Mouse (Mus musculus) right cerebral cortex, postnatal 36 days (tissue): ENCODE measurements around the gene Padi6.

Experiments used
- DNase-seq, 2 experiments: peaks; one replicate each; pipeline ENCODE4 v3.0.0; 2022; ENCODE audit warnings: low spot score in 2 of 2, mixed read lengths in 1 of 2

Gene Padi6

DNA sequence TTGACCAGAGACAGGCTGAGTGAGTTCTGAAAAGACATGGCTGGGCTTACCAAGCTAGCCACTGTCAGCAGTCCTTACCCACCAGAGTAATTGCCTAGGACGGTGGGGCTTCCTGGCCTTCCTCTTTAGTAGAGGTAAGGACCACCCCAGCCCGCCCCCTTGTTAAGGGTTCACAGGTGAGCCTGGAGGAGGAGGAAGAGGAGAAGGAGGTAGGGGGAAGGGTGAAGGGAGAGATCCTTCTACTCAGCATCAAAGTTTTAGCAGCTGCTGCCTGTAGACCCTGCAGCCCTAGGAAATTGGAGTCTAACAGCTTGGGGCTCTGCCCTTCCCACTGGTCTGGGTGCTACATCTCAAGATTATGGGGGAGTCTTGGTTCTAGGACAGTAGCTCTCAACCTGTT is at the start of gene Padi6:
Gene Padi6, minus strand, starts transcription at position 101 of the 400 bp plus-strand sequence.
- no peak for DNase-seq

DNA sequence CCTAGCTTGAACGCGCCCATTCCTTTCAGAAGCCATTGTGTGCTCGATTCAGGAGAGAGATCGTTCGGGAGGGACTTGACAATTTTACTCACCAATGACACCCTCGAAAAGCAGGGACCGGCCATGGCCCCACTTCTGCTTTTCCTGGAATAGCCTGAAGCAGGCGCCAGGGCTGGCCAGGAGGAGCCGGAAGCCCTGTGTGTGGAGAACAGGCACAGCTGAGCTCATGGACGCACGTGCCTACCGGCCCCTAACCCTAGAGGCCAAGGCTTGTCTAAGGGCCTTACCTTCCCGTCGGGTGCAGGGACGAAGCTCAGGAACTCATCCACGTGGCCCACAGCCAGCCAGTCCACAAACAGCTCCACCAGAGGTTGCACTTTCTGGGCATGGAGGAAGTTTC is 48.6 kb upstream of the Padi6 start:
- no peak for DNase-seq

DNA sequence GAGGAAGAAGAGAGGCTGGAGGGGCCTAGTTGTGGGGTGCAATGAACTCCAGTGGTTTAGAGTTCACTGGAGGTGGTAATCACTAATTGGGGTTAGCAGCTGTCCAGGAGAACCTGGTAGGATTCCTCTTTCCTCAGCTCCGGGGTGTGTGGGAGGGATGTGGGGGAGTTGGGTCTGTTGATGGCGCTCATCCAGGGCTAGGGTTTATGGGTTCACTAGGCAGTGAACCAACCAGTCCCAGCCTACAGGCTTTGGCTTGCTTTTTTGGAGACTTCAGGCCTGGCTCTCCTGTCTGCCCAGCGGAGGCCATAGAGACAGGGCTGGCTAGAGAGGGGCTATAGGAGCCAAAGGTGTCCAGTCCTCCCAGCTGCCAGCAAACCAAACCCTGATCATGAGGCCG is 47.5 kb upstream of the Padi6 start:
- DNase-seq, result no peak

DNA sequence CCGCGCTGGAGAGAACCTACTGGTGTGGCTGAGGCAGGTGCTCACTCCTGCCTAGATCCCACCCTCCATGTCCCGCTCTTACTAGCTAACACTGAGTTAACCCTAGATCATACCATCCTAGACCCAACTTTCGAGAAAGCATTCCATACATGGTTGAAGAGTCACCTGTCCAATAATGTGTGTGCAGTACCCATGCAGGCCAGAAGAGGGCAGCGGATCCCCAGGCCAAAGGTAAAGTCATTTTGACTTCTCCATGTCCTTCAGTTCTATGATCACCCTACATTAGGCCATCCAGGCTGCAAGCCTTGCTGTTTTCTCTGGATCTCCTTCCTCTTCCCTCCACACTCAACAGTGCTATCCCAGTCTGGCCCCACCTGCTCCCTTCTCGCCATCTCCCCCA is 46.5 kb upstream of the Padi6 start:
- no peak for DNase-seq

DNA sequence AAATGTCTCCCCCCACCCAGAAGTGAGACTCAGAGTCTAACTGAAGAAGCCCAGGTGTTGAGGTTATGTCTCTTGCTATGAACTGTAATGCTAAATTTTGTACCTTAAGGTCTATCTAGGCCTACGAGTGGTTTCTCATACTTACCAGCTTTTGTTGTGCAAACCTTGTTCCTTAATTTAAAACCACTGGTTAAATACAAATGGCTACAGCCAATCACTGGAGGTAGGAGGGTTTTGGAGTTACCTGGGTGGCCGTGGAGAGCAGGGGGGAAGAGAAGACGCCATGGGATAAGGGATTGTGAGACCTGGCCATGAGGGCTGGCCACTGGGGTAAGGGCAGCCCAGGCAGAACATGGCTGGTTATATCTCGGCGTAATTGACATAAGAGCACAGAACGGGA is 45.8 kb upstream of the Padi6 start:
- no peak for DNase-seq

DNA sequence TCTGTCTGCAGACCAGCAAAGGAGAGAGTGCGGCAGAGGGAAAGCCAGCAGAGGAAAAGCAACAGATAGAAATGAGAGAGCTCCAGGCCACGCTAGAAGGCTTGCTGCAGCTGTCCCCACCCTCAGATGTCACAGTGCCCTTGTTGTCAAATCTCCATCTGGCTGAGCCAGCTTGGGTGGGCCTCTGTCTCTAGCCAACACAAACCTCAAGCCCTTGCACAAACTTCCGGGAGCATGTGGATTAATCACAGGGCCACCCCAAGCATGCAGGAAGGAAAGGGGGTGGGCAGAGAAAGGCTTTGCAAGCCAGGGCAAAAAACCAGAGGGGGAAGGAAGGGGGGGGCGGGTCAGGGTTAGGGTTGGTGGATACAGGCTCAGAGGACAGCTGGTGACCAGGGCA is 45.0 kb upstream of the Padi6 start:
- no peak for DNase-seq

DNA sequence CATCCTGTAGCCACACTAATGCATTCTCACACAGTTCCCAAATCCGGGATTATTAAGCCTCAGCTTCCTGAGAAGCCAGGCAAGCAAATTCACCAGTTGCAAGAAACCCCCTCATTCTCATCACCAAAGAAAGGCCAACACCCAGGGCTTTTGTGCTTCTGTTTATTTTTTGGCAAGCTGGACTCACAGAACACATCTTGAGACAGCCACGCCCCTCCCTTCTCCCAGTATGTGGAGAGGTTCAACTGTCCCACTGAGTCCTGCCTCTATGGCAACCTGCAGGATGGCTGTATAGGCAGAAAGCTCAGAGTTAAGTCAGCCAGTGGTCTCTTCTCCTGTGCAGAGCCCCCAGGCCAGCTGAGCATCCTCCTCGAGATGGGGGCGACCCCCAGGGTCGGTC is 42.8 kb upstream of the Padi6 start:
- DNase-seq, result no peak

DNA sequence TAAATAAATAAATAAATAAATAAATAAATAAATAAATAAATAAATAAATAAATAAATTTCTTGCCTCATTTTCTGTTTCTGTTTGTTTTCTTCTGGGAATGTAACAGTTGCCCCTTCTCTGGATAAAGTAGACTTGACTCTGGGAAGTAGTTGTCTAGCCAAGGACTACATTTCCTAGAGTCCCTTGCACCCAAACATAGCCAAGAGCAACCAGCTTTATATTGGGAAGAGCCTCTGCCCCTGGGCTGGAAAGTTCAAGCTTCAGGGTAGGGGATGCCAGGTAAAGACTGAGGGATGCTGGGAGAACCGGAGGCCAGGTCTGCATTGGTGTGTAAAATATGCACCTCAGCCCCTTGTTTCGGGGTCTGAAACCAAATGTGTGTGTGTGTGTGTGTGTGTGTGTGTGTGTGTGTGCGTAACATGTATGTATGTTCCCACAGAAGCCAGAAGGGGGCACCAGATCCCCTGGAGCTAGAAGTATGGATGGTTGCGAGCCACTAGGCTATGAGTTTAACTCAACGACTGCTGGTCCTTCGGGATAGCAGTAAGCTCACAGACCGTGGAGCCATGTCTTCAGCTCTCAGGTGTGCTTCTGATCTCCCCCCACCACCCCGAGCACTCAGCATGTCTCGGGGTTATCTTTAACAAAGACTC is 42.0 kb upstream of the Padi6 start:
- no peak for DNase-seq

DNA sequence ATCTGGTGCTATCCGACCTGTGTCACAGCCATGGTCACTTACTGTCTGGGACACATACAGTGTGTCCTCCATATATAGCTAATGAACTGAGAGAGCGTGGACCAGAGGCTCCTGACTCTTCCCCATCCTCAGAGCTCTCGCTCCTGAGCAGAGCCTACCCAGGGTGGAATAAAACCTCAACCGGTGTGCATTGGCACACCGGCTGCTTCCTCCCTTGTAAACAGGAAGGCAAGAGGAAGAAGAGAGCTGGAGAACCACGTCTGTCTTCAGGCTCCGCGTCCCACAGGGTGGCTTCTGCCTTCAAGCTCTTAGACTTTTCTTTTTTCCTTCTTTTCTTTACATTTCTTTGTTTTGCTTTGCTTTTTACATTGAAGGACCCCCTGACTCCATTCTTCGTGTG is 40.4 kb upstream of the Padi6 start:
- no peak for DNase-seq

DNA sequence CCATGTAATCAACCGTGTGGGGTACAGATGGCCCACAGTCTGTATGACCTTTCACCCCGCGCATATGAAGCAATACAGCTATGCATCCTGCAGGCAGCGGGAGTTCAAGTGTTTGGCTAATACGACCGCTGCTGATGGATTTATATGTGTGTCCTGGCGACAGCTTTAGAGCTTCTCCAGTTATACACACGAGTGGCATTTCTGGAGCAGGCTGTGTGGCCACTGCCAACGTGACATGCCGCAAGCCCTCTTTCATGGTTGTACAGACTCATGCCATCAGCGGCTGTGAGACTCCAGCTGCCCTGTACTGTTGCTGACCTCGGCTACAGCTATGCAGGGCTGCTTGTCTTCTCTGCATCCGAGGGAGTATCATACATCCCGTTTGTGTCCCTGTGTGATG is 38.1 kb upstream of the Padi6 start:
- no peak for DNase-seq

DNA sequence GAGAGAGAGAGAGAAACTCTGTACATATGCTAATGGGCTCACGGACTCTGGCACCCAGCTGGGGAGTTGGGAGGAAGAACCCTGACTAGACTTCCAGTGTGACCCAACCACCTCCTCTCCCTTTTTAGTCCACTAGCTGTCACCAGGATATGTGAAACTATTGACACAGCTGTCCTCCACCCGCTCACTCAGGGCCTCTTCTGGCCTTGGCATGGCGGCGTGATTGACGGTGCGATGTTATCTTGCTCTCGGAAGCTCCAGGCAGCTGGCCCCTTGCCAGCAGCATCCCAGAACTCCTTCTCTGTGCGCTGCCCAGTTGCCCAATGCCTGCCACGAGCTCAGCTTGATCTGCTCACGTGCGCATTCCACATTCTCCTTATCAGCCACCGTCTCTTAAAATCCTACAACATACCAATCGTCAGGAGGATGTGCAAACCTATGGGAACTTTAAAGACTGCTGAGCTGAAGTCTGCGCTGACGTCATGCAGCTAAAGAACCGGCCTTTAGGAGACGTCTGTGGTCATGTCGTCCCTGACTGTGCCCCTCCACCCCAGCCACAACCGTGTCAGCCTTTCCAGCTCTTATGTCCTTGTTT is 37.5 kb upstream of the Padi6 start:
- no peak for DNase-seq

DNA sequence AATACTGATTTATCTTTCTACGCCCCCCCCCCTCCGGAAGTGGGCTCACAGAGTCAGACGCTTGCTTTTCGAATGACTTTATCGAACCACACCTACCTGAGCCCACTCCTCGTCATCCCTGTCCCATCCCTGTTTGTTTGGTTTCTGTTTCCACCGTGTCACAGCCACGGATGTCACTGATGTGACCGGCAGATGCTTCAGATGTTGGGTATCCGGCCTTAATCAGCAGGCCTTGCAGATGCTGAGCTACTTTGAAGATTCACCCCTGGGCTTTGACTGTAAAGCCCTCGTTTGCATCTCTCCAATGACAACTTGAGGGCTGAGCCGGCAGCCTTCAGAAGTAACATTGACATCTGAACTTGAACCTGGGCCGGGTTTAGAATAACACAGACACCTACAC is 34.2 kb upstream of the Padi6 start:
- DNase-seq, result no peak

DNA sequence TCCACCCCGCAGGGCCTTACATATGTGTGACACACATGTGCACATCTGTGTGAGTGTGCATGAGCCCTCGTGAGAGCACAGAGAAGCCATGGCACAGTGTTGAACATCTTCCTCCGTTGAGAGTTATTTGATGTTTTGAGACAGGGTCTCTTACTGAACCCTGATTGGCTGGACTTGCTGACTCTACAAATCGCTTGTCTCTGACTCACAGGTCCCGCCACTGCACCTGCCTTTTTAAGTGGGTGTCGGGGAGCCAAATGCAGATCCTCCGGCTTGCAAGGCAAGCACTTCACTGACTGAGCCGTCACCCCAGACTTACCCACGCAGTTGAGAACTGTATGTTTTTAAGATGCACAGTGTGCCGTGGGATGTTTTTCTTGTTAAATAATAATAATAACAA is 33.4 kb upstream of the Padi6 start:
- no peak for DNase-seq

DNA sequence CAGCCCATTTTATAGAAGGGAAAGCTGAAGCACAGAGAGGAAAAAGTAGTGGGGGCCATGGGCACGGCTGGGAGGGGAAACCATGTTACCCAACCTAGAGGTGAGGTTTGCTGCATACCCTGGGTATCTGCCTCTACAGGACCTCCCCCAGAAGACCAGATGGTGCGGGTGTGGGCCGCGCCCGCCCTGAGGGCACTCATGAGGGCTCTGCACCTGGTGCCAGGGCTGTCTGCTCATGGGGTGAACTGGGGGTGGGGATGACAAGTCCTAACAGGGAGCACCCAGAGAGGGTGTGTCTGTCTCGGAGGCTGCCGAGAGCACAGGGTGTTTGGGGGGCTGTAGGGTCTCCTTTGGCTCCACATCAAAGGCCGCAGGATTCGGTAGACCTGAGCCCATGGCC is 32.5 kb upstream of the Padi6 start:
- DNase-seq, result no peak

DNA sequence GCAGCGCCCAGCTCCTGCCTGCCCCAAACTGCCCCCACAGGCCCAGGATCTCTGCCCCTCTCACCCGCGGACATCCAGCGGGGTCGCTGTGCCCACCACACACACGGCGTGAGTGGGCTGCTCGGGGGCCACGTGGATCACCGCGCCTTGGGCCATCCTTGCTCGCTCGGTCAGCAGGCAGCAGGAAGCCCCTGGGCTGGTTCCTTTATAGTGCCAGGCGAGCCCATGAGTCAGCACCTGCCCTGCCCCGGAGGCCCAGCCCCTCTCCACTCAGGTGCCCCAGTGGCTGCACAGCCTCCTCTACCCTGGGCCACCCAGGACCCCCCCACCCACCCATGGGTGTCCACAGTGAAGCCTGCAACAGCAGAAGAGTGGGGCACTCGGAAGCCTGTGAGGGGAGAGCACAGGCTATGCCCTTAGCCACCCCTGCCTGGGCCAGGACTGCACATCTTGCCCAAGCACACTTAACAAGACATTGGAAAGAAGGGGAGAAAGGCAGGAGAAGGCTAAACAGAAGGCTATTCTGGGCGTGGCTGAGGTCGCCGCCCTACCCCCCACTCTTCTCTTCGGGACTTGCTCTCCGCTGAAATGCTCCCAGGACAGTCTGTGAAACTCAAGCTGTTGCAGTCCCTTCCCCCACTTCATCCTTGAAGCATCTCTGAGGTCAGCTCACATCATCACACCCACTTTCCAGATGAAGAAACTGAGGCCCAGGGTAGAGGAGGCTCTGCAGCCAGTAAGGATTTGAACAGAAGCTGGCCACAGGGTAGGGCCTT is 31.8 kb upstream of the Padi6 start, which contains the start of gene Padi4:
Gene Padi4, minus strand, starts transcription at position 212 of the 776 bp plus-strand sequence.
- no peak for DNase-seq

DNA sequence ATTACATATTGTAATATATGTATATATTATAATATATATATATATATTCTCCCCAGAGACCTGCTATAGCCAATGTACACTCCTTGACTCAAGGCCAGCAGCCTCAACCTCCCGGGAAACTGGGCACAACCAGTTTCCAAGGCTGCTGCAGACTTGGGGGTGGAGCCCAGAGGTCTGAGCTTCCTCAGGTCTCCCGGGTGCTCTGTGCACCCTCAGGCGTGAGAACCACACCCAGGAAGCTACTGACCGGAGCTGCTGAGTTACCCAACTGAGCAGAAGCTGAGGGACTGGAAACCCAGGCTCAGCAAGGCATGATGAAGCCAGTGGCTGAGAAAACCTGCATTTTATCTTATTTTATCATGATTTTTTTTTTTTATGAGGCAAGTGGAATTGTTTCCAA is 28.6 kb upstream of the Padi6 start:
- DNase-seq, result no peak

DNA sequence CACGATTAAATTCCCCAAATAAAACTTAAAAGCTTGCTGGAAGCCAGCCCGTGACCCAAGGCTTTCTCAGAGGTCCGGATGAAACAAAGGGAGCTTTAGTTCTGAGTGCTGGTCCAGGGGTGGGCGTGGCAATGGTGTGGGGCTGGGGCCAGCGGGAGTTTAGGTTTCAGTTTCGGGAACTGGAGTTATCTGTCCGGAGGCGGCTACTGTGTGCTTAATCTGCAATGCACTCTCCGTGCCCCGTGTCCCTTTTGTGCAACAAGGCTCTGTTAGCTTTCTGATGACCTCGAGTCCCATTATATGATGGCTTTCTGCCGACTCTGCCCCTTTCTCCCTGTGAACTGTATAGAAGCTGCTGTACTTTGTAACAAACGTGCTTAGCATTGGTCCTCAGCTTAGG is 28.0 kb upstream of the Padi6 start:
- no peak for DNase-seq

DNA sequence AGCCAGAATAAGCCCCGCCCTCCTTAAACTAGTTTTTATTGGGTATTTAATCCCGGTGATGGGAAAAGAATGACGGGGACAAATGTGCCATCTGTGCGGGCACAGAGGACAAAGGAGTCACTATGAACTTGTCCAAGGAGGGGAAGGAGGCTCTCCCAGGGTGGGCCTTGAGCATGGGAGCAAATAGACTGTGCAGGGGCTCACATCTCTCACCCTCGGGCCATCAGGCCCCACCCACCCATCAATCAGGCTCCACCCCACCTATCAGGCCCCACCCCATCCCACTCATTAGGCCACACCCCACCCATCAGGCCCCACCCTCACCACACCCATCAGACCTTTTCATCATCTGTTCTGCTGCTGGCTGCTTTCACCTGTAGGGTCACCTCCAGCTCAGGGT is 26.5 kb upstream of the Padi6 start:
- DNase-seq, result no peak

DNA sequence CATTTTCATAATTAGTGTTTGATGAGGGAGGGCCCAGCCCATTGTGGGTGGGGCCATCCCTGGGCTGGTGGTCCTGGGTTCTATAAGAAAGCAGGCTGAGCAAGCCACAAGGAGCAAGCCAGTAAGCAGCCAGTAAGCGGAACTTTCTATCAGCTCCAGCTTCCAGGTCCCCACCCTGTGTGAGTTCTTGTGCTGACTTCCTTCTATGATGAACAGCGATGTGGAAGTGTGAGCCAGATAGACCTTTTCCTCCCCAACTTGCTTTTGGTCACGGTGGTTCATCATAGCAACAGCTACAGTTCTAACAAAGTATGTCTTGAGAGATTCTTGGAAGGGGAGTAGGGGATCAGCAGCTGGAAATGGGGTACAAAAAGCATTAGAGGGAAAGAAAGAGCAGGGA is 23.5 kb upstream of the Padi6 start:
- no peak for DNase-seq

DNA sequence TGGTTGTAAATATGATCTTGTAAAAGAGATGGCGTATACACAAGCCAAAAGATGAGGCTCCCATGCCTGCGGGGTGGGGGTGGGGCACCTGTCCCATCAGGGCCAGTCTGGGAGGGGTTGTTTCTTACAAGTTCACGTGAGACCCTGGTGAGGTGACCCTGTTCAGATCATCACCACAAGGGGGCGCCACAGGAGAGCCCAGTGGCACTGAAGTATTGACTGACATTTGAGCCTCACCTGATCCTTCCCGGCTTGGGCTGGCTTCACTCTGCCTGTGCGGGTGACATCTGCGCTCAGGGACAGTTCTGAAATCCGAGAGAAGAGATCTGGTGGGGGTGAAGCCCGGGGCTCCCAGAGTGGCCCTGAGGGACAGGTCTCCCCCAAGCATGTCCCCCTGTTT is 20.7 kb upstream of the Padi6 start:
- DNase-seq, result no peak

DNA sequence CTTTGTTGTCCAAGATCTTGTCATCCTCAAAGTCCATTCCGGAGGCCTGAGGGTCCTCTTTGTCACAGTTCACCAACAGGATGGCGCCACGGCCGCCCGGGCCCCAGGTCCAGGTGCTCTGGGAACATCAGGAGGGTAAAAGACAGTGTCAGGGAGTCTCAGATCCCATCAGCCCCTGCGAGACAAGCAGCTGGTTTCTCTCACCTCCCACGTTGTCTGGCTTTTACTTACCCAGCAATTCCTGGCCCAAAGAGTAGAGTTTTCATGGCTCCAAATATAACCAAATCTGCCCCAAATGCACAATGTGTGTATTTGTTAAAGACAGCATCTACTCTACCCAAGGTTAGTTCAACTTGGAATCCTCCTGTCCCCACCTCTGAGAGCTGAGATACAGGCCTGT is 19.2 kb upstream of the Padi6 start:
- DNase-seq, result no peak

DNA sequence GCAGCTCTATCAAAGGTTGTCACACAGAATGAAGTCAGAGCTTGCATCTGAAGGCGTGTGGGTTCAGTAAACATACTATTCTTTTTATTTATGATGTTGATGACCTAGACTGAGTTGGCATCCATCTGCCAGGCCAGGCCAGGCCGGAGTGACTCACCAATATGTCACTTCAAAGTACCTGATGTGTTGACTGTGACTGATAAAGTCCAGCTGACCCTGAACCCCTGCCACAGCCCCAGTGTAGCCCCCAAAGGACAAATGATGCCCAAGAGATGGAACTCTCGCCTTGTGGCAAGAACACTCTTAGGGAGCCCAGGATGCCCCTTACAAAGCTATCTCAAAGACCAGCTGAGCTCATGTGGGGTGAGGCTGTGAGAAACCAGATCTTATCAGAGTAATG is 13.4 kb upstream of the Padi6 start:
- DNase-seq, result no peak

DNA sequence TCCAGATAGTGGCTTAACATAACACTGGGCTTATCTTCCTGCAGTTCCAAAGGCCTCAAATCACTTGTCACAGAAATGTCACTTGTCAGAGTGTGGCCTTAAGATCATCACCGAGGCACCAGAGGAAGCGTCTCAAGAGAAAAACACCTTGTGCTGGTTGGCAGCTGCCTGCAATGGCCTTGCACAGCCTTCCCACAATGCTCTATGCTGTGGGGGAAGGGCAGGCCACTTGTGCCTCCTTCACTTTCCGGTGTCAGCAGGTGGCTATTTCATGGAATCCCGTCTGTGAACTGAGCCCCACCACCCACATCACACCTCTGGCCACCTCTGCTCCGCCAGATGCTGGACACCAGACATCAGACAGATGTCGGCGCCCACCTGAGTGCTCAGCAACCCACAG is 10.9 kb upstream of the Padi6 start:
- no peak for DNase-seq
